Mouse (Mus musculus) myocyte (in vitro differentiated cells): ENCODE measurements around the gene Mettl17. TPM values are rescaled to one million over a fixed set of nuclear protein-coding genes. Genes with fewer than 3 reads are reported as not detected.
"Not testable (repeated sequence)": the region's sequence is repeated elsewhere in the genome, so short reads cannot be mapped to it uniquely, and the experiment has no call there.

Experiments used
- H3K27me3 ChIP-seq: one replicate; pipeline ENCODE4 v1.6.1; 2011; ENCODE audit not compliant: control insufficient read depth, insufficient read depth, insufficient read length
- H3K36me3 ChIP-seq: one replicate; pipeline ENCODE4 v1.6.1; 2011; ENCODE audit not compliant: control insufficient read depth, insufficient read depth
- H3K4me2 ChIP-seq: one replicate; pipeline ENCODE4 v1.6.1; 2011; ENCODE audit warnings: low read depth, control low read depth
- H3K4me3 ChIP-seq: one replicate; pipeline ENCODE4 v1.5.1; 2011; ENCODE audit warnings: mild to moderate bottlenecking, control low read depth, moderate library complexity
- H3K79me2 ChIP-seq: one replicate; pipeline ENCODE4 v1.6.1; 2011; ENCODE audit not compliant: control insufficient read depth, insufficient read depth
- H3ac ChIP-seq: one replicate; pipeline ENCODE4 v1.6.1; 2011; ENCODE audit not compliant: control insufficient read depth, insufficient read length
- CEBPB ChIP-seq: IDR thresholded peaks from 2 replicates; pipeline ENCODE4 v1.6.1; 2011; ENCODE audit warnings: mild to moderate bottlenecking, moderate library complexity; ENCODE audit not compliant: poor library complexity, insufficient read depth, severe bottlenecking
- E2F4 ChIP-seq: IDR thresholded peaks from one replicate; pipeline ENCODE4 v1.6.1; 2011; ENCODE audit warnings: mild to moderate bottlenecking, control low read depth, moderate library complexity; ENCODE audit not compliant: insufficient read depth
- MAX ChIP-seq: IDR thresholded peaks from one replicate; pipeline ENCODE4 v1.6.1; 2011; ENCODE audit warnings: low read depth, mild to moderate bottlenecking, control low read depth
- MYOD1 ChIP-seq, 3 experiments: IDR thresholded peaks; one replicate each; pipeline ENCODE4 v1.6.1; 2011; ENCODE audit warnings: control low read depth in 2 of 3, low read depth in 2 of 3, mild to moderate bottlenecking in 2 of 3, moderate library complexity in 1 of 3; ENCODE audit not compliant: insufficient read length in 2 of 3, control insufficient read depth in 1 of 3
- MYOG ChIP-seq, 3 experiments: IDR thresholded peaks; one replicate each; pipeline ENCODE4 v1.6.1; 2011; ENCODE audit warnings: control low read depth in 2 of 3, low read depth in 2 of 3, mild to moderate bottlenecking in 2 of 3; ENCODE audit not compliant: insufficient read length in 2 of 3, control insufficient read depth in 1 of 3, insufficient read depth in 1 of 3
- POLR2A ChIP-seq: IDR thresholded peaks from one replicate; pipeline ENCODE4 v1.6.1; 2011; ENCODE audit warnings: low read depth, mild to moderate bottlenecking, control low read depth, moderate library complexity; ENCODE audit not compliant: insufficient read length
- POLR2AphosphoS2 ChIP-seq: IDR thresholded peaks from one replicate; pipeline ENCODE4 v1.6.1; 2011; ENCODE audit warnings: low read depth, control low read depth; ENCODE audit not compliant: insufficient read length
- REST ChIP-seq: IDR thresholded peaks from one replicate; pipeline ENCODE4 v1.6.1; 2011; ENCODE audit warnings: mild to moderate bottlenecking, control low read depth, moderate library complexity; ENCODE audit not compliant: insufficient read depth, insufficient read length
- SRF ChIP-seq: IDR thresholded peaks from one replicate; pipeline ENCODE4 v1.6.1; 2011; ENCODE audit warnings: low read depth; ENCODE audit not compliant: control insufficient read depth, insufficient read length
- TCF12 ChIP-seq: IDR thresholded peaks from one replicate; pipeline ENCODE4 v1.6.1; 2011; ENCODE audit warnings: mild to moderate bottlenecking, control low read depth; ENCODE audit not compliant: poor library complexity, insufficient read depth, severe bottlenecking
- TCF3 ChIP-seq: IDR thresholded peaks from one replicate; pipeline ENCODE4 v1.6.1; 2011; ENCODE audit warnings: low read depth, control low read depth; ENCODE audit not compliant: insufficient read length
- USF1 ChIP-seq: IDR thresholded peaks from one replicate; pipeline ENCODE4 v1.6.1; 2011; ENCODE audit warnings: low read depth, mild to moderate bottlenecking, control low read depth, moderate library complexity
- polyA plus RNA-seq: library from polyadenylated mRNA; unstranded; fragments of >200 nt; fragmentation: generic; extraction: Trizol; gene quantifications from one replicate; pipeline ENCODE4 v1.2.1, GENCODE M21; 2012; ENCODE audit warnings: missing spikeins

The Mettl17 gene
- polyA plus RNA-seq, 1 experiment: 24.1 TPM

DNA sequence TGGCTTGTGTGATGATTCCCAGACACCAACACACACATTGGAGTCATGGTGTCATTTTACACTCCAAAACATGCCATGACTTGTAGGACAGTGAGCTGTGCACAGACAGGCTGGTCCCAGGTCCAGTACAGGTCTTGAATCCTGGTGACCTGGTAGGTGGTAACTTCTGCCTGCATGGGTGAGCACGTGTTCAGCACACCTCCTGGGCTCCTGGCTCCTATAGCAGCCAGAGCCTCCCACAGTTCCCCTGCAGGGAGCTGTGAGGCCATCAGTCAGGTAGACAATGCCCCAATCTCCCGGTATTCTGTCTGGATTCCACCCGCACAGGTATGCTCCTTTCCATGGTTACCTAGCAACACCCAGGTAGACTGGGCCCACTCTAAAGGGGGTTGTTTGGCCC, 38.1 kb upstream of the Mettl17 start:
- TF ChIP-seq MAX (no peak), POLR2A (no peak), MYOD1 (IDR thresholded peaks at IDR 0.05; ENCODE audit: control insufficient read depth in 1 of 3, insufficient read length in 2 of 3, low read depth in 2 of 3) (no peak), USF1 (no peak), MYOG (IDR thresholded peaks at IDR 0.05; ENCODE audit: control insufficient read depth in 1 of 3, insufficient read depth in 1 of 3, insufficient read length in 2 of 3, low read depth in 2 of 3) (no peak), SRF (no peak), E2F4 (no peak), TCF12 (no peak), CEBPB (no peak), POLR2AphosphoS2 (no peak)
- H3K4me3 ChIP-seq: no peak overlapping the region
- no peak overlapping the region for H3ac ChIP-seq
- H3K36me3 ChIP-seq: no peaks in the 10 kb centered on the region
- H3K4me2 ChIP-seq: no peak overlapping the region
- no peaks in the 10 kb centered on the region for H3K27me3 ChIP-seq
- no peaks in the 10 kb centered on the region for H3K79me2 ChIP-seq

- not testable (repeated sequence) for H3K4me2 ChIP-seq, H3K4me3 ChIP-seq
Measured at GRCm38 (mm10) chr14:51851006-51851405, 33.6 kb upstream of the Mettl17 start.

GRCm38 (mm10) chr14:51853399-51853798, 31.2 kb upstream of the Mettl17 start, which contains the start of gene Ear6:
Ear6 (plus strand) TSS chr14:51853699.
- H3K79me2 ChIP-seq: no peaks in the 10 kb centered on the region
- no peak within 1 kb of the TSS for H3ac ChIP-seq
- peaks cover 6% of the 10 kb centered on the region for H3K27me3 ChIP-seq
- no peak within 1 kb of the TSS for H3K4me2 ChIP-seq
- H3K4me3 ChIP-seq: no peak within 1 kb of the TSS
- TF ChIP-seq TCF3: no peak
- TF ChIP-seq SRF: no peak
- TF ChIP-seq POLR2AphosphoS2: no peak
- no peak for TF ChIP-seq POLR2A
- TF ChIP-seq USF1: no peak
- no peak for TF ChIP-seq REST
- TF ChIP-seq E2F4: no peak
- no peak for TF ChIP-seq CEBPB
- no peak for TF ChIP-seq MYOD1 (IDR thresholded peaks at IDR 0.05; ENCODE audit: control insufficient read depth in 1 of 3, insufficient read length in 2 of 3, low read depth in 2 of 3)
- TF ChIP-seq TCF12: no peak
- TF ChIP-seq MAX: no peak
- TF ChIP-seq MYOG (IDR thresholded peaks at IDR 0.05; ENCODE audit: control insufficient read depth in 1 of 3, insufficient read depth in 1 of 3, insufficient read length in 2 of 3, low read depth in 2 of 3): no peak
- H3K36me3 ChIP-seq: no peaks in the 10 kb centered on the region

More at GRCm38 (mm10) chr14:51851006-51851405, 33.6 kb upstream of the Mettl17 start:
- not testable (repeated sequence) for H3K36me3 ChIP-seq, H3ac ChIP-seq, H3K79me2 ChIP-seq, H3K27me3 ChIP-seq

DNA sequence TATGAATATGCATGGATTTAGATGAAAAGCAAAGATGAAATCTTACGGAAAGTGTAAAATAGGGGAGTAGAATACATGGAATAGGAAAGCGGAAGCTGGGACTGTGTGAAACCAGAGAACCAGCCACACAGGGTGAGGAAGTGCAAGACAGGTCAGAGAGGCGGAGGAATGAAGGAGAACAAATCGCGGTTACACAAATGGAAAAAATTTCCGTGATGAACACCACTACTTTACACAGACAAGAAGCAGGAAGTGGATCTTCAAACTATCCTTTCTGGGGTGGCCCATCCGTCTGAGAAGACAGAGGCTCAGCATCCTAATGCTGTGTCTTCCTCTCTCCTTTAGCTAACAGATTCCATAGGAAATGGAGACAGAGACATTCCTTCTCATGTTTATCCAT, 29.4 kb upstream of the Mettl17 start:
- not testable (repeated sequence) for H3ac ChIP-seq, H3K4me2 ChIP-seq, H3K79me2 ChIP-seq, H3K36me3 ChIP-seq, H3K4me3 ChIP-seq, H3K27me3 ChIP-seq

DNA sequence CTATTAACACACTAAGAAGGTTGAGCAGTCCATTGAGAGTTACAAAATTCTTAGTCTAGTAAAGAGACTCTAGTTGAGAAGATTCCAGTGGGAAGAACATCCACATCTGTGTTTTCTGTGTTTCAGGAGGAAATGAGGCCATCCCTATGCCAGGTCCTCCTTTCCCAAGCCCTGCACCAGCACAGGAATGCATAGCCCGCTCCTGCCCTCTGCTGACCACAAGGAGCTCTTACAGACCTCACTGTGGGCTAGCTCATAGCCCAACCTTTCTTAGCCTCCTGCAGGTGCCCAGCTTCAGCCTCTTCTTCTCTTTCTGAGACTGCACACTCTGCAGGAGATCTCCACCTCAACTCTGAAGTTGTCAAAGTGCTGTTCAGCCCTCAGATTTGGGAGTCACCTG, 21.0 kb upstream of the Mettl17 start:
- not testable (repeated sequence) for H3ac ChIP-seq, H3K79me2 ChIP-seq, H3K36me3 ChIP-seq

GRCm38 (mm10) chr14:51870756-51871155, 13.9 kb upstream of the Mettl17 start:
- H3K4me3 ChIP-seq: no peak overlapping the region
- no peak overlapping the region for H3ac ChIP-seq
- H3K36me3 ChIP-seq: no peaks in the 10 kb centered on the region
- no peaks in the 10 kb centered on the region for H3K79me2 ChIP-seq
- H3K4me2 ChIP-seq: no peak overlapping the region
- no peaks in the 10 kb centered on the region for H3K27me3 ChIP-seq
- TF ChIP-seq CEBPB (no peak), POLR2AphosphoS2 (no peak), REST (no peak), MAX (no peak), SRF (no peak), E2F4 (no peak), TCF3 (no peak), TCF12 (no peak)

More for the DNA sequence above, 21.0 kb upstream of the Mettl17 start:
- H3K4me3 ChIP-seq, H3K4me2 ChIP-seq, H3K27me3 ChIP-seq: not testable (repeated sequence)
